Mouse (Mus musculus): ENCODE data around the gene Tmx1. TPM values are rescaled to one million over a fixed set of nuclear protein-coding genes. Genes with fewer than 3 reads are reported as not detected.

The Tmx1 gene
- polyA plus RNA-seq, 1 experiment from 2014 or later: 51.3 TPM

- Histone ChIP-seq H3K4me1 (ENCODE audit: control insufficient read depth in 2 of 2, insufficient read depth in 2 of 2, low read length in 2 of 2) (no peaks in the 10 kb centered on the region), H3K9me3 (ENCODE audit: control insufficient read depth, low read length) (no peaks in the 10 kb centered on the region), H3K27me3 (ENCODE audit: control insufficient read depth, insufficient read depth, low read length) (no peaks in the 10 kb centered on the region), H3K9ac (ENCODE audit: low read length) (no peak overlapping the region), H3K27ac (replicated peaks in 1 of 2; ENCODE audit: control insufficient read depth in 1 of 2, insufficient read depth in 1 of 2, low read depth in 2 of 2, low read length in 2 of 2) (no peak overlapping the region), H3K4me2 (ENCODE audit: low read length) (no peak overlapping the region), H3K4me3 (ENCODE audit: control insufficient read depth in 1 of 2, insufficient read depth in 1 of 2, low read depth in 1 of 2, low read length in 2 of 2) (no peak overlapping the region), H3K36me3 (ENCODE audit: control insufficient read depth, insufficient read depth, low read length) (no peaks in the 10 kb centered on the region)
- ATAC-seq (ENCODE audit: insufficient number of reproducible peaks, insufficient read depth, low FRiP score, low read depth): no peak
- 86% methylated on average over 3 of the region's 3 CpGs for WGBS
Observed at GRCm38 (mm10) chr12:70427885-70428284, 25.0 kb upstream of the Tmx1 start.

DNA sequence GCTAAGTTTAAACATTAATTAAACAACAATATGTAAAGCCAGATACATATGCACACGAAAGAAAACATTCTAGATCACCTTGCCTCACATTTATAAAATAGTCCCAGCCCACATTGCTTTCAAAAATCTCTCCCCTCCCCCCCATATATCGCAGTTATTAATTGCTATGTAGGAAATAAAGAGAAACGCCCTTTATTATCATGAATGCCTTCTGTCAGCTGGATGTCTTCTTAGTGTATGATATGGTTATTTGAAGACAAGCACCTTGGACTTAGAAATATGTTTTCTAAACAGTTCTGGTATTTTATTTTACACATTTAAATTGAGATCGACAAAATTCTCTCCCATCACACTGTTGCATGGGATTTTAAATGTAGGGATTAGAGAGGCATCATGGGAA, 23.3 kb upstream of the Tmx1 start:
- 70% methylated on average over 4 of the region's 4 CpGs for WGBS
- Histone ChIP-seq H3K4me1 (ENCODE audit: control insufficient read depth in 2 of 2, insufficient read depth in 2 of 2, low read length in 2 of 2) (no peaks in the 10 kb centered on the region), H3K36me3 (ENCODE audit: control insufficient read depth, insufficient read depth, low read length) (no peaks in the 10 kb centered on the region), H3K4me3 (ENCODE audit: control insufficient read depth in 1 of 2, insufficient read depth in 1 of 2, low read depth in 1 of 2, low read length in 2 of 2) (no peak overlapping the region), H3K4me2 (ENCODE audit: low read length) (no peak overlapping the region), H3K27ac (replicated peaks in 1 of 2; ENCODE audit: control insufficient read depth in 1 of 2, insufficient read depth in 1 of 2, low read depth in 2 of 2, low read length in 2 of 2) (no peak overlapping the region), H3K9me3 (ENCODE audit: control insufficient read depth, low read length) (no peaks in the 10 kb centered on the region), H3K9ac (ENCODE audit: low read length) (no peak overlapping the region), H3K27me3 (ENCODE audit: control insufficient read depth, insufficient read depth, low read length) (no peaks in the 10 kb centered on the region)
- no peak for ATAC-seq (ENCODE audit: insufficient number of reproducible peaks, insufficient read depth, low FRiP score, low read depth)

DNA sequence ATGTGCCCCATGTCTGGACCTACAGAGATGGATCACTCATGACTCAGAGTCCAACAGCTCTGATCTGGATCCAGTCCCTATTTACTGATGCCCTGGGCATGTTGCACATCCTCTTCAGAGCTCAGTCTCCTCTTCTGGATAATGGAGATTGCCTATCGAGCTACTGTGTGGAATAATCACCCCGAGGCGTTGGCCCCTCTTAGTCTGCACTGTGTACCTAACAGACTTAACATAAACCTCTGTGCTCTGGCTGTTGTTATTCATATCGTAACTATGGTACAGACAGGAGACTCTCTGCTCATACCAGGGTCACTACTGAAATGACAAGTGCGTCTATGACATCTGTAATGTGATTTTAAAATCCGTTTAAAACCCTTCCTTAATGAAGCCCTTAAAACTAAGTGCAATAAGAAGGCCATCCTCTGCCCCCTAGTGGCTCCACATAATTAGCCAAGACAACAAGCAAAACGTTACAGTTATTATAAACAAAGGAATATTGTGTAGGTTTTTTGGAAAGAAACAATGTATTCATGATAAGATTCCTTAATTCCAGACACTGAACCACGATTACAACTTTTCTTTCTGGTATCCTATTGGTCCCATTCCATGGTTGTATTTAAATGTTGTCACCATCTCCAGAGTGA, 22.5 kb upstream of the Tmx1 start:
- no peak overlapping the region for H3K4me2 ChIP-seq (ENCODE audit: low read length)
- no peak overlapping the region for H3K9ac ChIP-seq (ENCODE audit: low read length)
- no peak overlapping the region for H3K4me3 ChIP-seq (ENCODE audit: control insufficient read depth in 1 of 2, insufficient read depth in 1 of 2, low read depth in 1 of 2, low read length in 2 of 2)
- WGBS: 32% methylated on average over 8 of the region's 8 CpGs
- ATAC-seq (ENCODE audit: insufficient number of reproducible peaks, insufficient read depth, low FRiP score, low read depth): no peak
- no peaks in the 10 kb centered on the region for H3K9me3 ChIP-seq (ENCODE audit: control insufficient read depth, low read length)
- H3K27ac ChIP-seq (replicated peaks in 1 of 2; ENCODE audit: control insufficient read depth in 1 of 2, insufficient read depth in 1 of 2, low read depth in 2 of 2, low read length in 2 of 2): no peak overlapping the region
- no peaks in the 10 kb centered on the region for H3K27me3 ChIP-seq (ENCODE audit: control insufficient read depth, insufficient read depth, low read length)
- H3K36me3 ChIP-seq (ENCODE audit: control insufficient read depth, insufficient read depth, low read length): no peaks in the 10 kb centered on the region
- H3K4me1 ChIP-seq (ENCODE audit: control insufficient read depth in 2 of 2, insufficient read depth in 2 of 2, low read length in 2 of 2): no peaks in the 10 kb centered on the region

GRCm38 (mm10) chr12:70431428-70431827, 21.5 kb upstream of the Tmx1 start:
- 43% methylated on average over 5 of the region's 5 CpGs for WGBS
- no peaks in the 10 kb centered on the region for H3K9me3 ChIP-seq (ENCODE audit: control insufficient read depth, low read length)
- no peaks in the 10 kb centered on the region for H3K36me3 ChIP-seq (ENCODE audit: control insufficient read depth, insufficient read depth, low read length)
- no peak overlapping the region for H3K4me3 ChIP-seq (ENCODE audit: control insufficient read depth in 1 of 2, insufficient read depth in 1 of 2, low read depth in 1 of 2, low read length in 2 of 2)
- H3K27ac ChIP-seq (replicated peaks in 1 of 2; ENCODE audit: control insufficient read depth in 1 of 2, insufficient read depth in 1 of 2, low read depth in 2 of 2, low read length in 2 of 2): no peak overlapping the region
- H3K4me1 ChIP-seq (ENCODE audit: control insufficient read depth in 2 of 2, insufficient read depth in 2 of 2, low read length in 2 of 2): no peaks in the 10 kb centered on the region
- H3K9ac ChIP-seq (ENCODE audit: low read length): no peak overlapping the region
- H3K27me3 ChIP-seq (ENCODE audit: control insufficient read depth, insufficient read depth, low read length): no peaks in the 10 kb centered on the region
- no peak overlapping the region for H3K4me2 ChIP-seq (ENCODE audit: low read length)
- ATAC-seq (ENCODE audit: insufficient number of reproducible peaks, insufficient read depth, low FRiP score, low read depth): no peak

- Histone ChIP-seq H3K4me2 (ENCODE audit: low read length) (no peak overlapping the region), H3K27me3 (ENCODE audit: control insufficient read depth, insufficient read depth, low read length) (no peaks in the 10 kb centered on the region), H3K4me1 (ENCODE audit: control insufficient read depth in 2 of 2, insufficient read depth in 2 of 2, low read length in 2 of 2) (peaks cover 0 to 15% of the 10 kb centered on the region in 2 experiments; a peak in 3 of 4 replicates), H3K27ac (replicated peaks in 1 of 2; ENCODE audit: control insufficient read depth in 1 of 2, insufficient read depth in 1 of 2, low read depth in 2 of 2, low read length in 2 of 2) (no peak overlapping the region), H3K9me3 (ENCODE audit: control insufficient read depth, low read length) (no peaks in the 10 kb centered on the region), H3K9ac (ENCODE audit: low read length) (no peak overlapping the region), H3K36me3 (ENCODE audit: control insufficient read depth, insufficient read depth, low read length) (no peaks in the 10 kb centered on the region), H3K4me3 (ENCODE audit: control insufficient read depth in 1 of 2, insufficient read depth in 1 of 2, low read depth in 1 of 2, low read length in 2 of 2) (no peak overlapping the region)
- no peak for ATAC-seq (ENCODE audit: insufficient number of reproducible peaks, insufficient read depth, low FRiP score, low read depth)
Observed at GRCm38 (mm10) chr12:70449961-70450360, 2.9 kb upstream of the Tmx1 start.

GRCm38 (mm10) chr12:70451533-70451932, 1.4 kb upstream of the Tmx1 start:
- Histone ChIP-seq H3K9ac (ENCODE audit: low read length) (no peak overlapping the region), H3K4me1 (ENCODE audit: control insufficient read depth in 2 of 2, insufficient read depth in 2 of 2, low read length in 2 of 2) (peaks cover 0 to 15% of the 10 kb centered on the region in 2 experiments; a peak in 3 of 4 replicates), H3K27me3 (ENCODE audit: control insufficient read depth, insufficient read depth, low read length) (no peaks in the 10 kb centered on the region), H3K27ac (replicated peaks in 1 of 2; ENCODE audit: control insufficient read depth in 1 of 2, insufficient read depth in 1 of 2, low read depth in 2 of 2, low read length in 2 of 2) (no peak overlapping the region), H3K9me3 (ENCODE audit: control insufficient read depth, low read length) (no peaks in the 10 kb centered on the region), H3K4me2 (ENCODE audit: low read length) (no peak overlapping the region), H3K36me3 (ENCODE audit: control insufficient read depth, insufficient read depth, low read length) (no peaks in the 10 kb centered on the region), H3K4me3 (ENCODE audit: control insufficient read depth in 1 of 2, insufficient read depth in 1 of 2, low read depth in 1 of 2, low read length in 2 of 2) (no peak overlapping the region)
- 74% methylated on average over 3 of the region's 3 CpGs for WGBS
- no peak for ATAC-seq (ENCODE audit: insufficient number of reproducible peaks, insufficient read depth, low FRiP score, low read depth)

- peak overlapping the region; percentile 90 for H3K9ac ChIP-seq (ENCODE audit: low read length)
- H3K36me3 ChIP-seq (ENCODE audit: control insufficient read depth, insufficient read depth, low read length): peaks cover 5% of the 10 kb centered on the region
- peak overlapping the region; percentile 86 for H3K4me2 ChIP-seq (ENCODE audit: low read length)
- no peak for ATAC-seq (ENCODE audit: insufficient number of reproducible peaks, insufficient read depth, low FRiP score, low read depth)
- WGBS: 71% methylated on average over 2 of the region's 2 CpGs
- peak overlapping the region in 1 of 2 experiments; percentile 81; a peak in 1 of 4 replicates for H3K27ac ChIP-seq (replicated peaks in 1 of 2; ENCODE audit: control insufficient read depth in 1 of 2, insufficient read depth in 1 of 2, low read depth in 2 of 2, low read length in 2 of 2)
- H3K4me1 ChIP-seq (ENCODE audit: control insufficient read depth in 2 of 2, insufficient read depth in 2 of 2, low read length in 2 of 2): peaks cover 0 to 15% of the 10 kb centered on the region in 2 experiments; a peak in 3 of 4 replicates
- H3K9me3 ChIP-seq (ENCODE audit: control insufficient read depth, low read length): no peaks in the 10 kb centered on the region
- no peaks in the 10 kb centered on the region for H3K27me3 ChIP-seq (ENCODE audit: control insufficient read depth, insufficient read depth, low read length)
- H3K4me3 ChIP-seq (ENCODE audit: control insufficient read depth in 1 of 2, insufficient read depth in 1 of 2, low read depth in 1 of 2, low read length in 2 of 2): peak overlapping the region in 1 of 2 experiments; percentile 87; a peak in 2 of 4 replicates
Observed at GRCm38 (mm10) chr12:70452143-70452542, 752 bp upstream of the Tmx1 start.

DNA sequence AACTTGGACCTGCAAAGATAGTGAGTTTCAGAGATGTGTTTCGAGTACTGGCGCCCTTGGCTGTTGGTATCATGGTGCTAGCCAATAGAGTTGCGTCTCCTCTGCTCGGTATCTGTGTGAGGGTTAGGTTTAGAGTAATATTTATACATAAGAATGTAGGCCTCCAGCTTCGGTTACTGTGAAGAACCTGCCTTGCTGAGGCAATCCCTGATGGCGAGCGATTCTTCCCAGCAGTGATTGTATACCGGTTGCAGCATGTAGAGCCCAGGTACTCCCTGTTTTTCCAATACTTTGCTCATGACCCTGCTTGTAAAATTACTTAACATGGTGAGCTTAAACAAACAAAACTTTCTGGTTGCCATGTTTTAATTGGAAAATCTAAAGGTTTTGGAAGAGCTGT, 2.3 kb downstream of the Tmx1 start:
- WGBS: 85% methylated on average over 8 of the region's 8 CpGs
- no peak overlapping the region for H3K27ac ChIP-seq (replicated peaks in 1 of 2; ENCODE audit: control insufficient read depth in 1 of 2, insufficient read depth in 1 of 2, low read depth in 2 of 2, low read length in 2 of 2)
- H3K9ac ChIP-seq (ENCODE audit: low read length): no peak overlapping the region
- H3K4me3 ChIP-seq (ENCODE audit: control insufficient read depth in 1 of 2, insufficient read depth in 1 of 2, low read depth in 1 of 2, low read length in 2 of 2): no peak overlapping the region
- no peak for ATAC-seq (ENCODE audit: insufficient number of reproducible peaks, insufficient read depth, low FRiP score, low read depth)
- H3K9me3 ChIP-seq (ENCODE audit: control insufficient read depth, low read length): 0 out of 2 replicates have a peak, but pooled peaks cover under 1% of the 10 kb centered on the region
- no peaks in the 10 kb centered on the region for H3K27me3 ChIP-seq (ENCODE audit: control insufficient read depth, insufficient read depth, low read length)
- H3K36me3 ChIP-seq (ENCODE audit: control insufficient read depth, insufficient read depth, low read length): peaks cover 36% of the 10 kb centered on the region
- H3K4me2 ChIP-seq (ENCODE audit: low read length): no peak overlapping the region
- H3K4me1 ChIP-seq (ENCODE audit: control insufficient read depth in 2 of 2, insufficient read depth in 2 of 2, low read length in 2 of 2): peaks cover 0 to 15% of the 10 kb centered on the region in 2 experiments; a peak in 3 of 4 replicates
